ENCODE assay signal across 22 mouse cellular contexts in the genomic region with DNA sequence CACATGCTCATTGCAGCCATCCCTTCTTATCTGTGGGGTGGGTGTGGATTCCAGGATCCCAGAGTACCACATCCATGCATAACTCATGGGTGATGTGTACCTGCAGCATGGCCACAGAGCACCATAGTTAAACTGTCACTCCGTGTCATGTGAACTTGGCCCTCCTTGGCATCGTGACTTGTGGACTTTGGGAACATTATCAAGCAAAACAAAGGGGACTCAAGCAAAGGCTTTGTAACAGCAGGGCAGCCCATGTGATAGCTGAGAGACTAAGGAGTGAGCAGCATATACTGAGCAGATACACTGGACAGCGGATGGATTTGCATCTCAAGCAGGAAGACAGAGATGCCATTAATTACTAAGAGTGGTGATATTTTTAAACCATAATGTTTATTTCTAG.
DNase-seq lines count a peak whose midpoint lies in the region; ATAC-seq and TF ChIP-seq lines count a peak whose summit lies in the region.
"Had no signal": no experiment of that assay in that cellular context is flagged by ENCODE, and none has a peak within 500 bp of the region (broad histone marks: within the 10 kb centered on the region; RNA-seq: fewer than 3 reads in every experiment).

No protein-coding gene starts in this region.

- no peak overlapping the region for H3K4me3 ChIP-seq in kidney, embryonic 16.5 days (ENCODE audit: low read length)
- no peak overlapping the region for H3K4me3 ChIP-seq in embryonic facial prominence, embryonic 14.5 days (ENCODE audit: low read depth, low read length)
- no peak overlapping the region for H3K4me3 ChIP-seq in intestine, postnatal 0 days (ENCODE audit: low read depth, low read length)
- H3K4me3 ChIP-seq: embryonic facial prominence, embryonic 12.5 days; erythroblast, embryonic 14.5 days; forebrain, embryonic 10.5 days; gastrocnemius, adult 2 months; heart, embryonic 12.5 days; hindbrain, embryonic 10.5 days had no signal

- no peak overlapping the region for H3K27ac ChIP-seq in kidney, embryonic 16.5 days (ENCODE audit: low read length)
- H3K27ac ChIP-seq in embryonic facial prominence, embryonic 14.5 days (replicated peaks; ENCODE audit: low read depth, low read length) = peak overlapping the region; percentile 65; the same call in 1 of the 2 replicates
- H3K27ac ChIP-seq in intestine, postnatal 0 days (ENCODE audit: low read depth, low read length) = no peak overlapping the region
- H3K27ac ChIP-seq: embryonic facial prominence, embryonic 12.5 days; forebrain, embryonic 10.5 days; gastrocnemius, adult 2 months; hindbrain, embryonic 10.5 days; hindbrain, embryonic 14.5 days had no signal

- WGBS in kidney, embryonic 16.5 days = 73% methylated on average over 3 of the region's 3 CpGs
- WGBS in embryonic facial prominence, embryonic 14.5 days = 83% methylated on average over 3 of the region's 3 CpGs
- WGBS in intestine, postnatal 0 days = 44% methylated on average over 3 of the region's 3 CpGs

- peak; percentile 45 for DNase-seq in kidney, adult 18-20 months
- DNase-seq in kidney, postnatal 25 days = peak; percentile 42 to 54
- no peak for DNase-seq in kidney, postnatal 10 days
- DNase-seq in embryonic facial prominence, embryonic 14.5 days (ENCODE audit: low spot score) = no peak
- no peak for DNase-seq in cerebellum, postnatal 4 days (ENCODE audit: low spot score in 2 of 2)
- DNase-seq: adrenal gland, adult 8-10 months; adrenal gland, postnatal 36 days; cerebellum, adult 2 months; cerebellum, postnatal 10 days; embryo, embryonic 11 days; gastrocnemius, adult 2 months; gastrocnemius, postnatal 25 days had no signal

- no peak overlapping the region for H3K4me2 ChIP-seq in kidney, embryonic 16.5 days (replicated peaks; ENCODE audit: low read depth, low read length)
- H3K4me2 ChIP-seq in embryonic facial prominence, embryonic 14.5 days (ENCODE audit: low read depth, low read length) = no peak overlapping the region
- H3K4me2 ChIP-seq in intestine, postnatal 0 days (replicated peaks; ENCODE audit: low read depth) = no peak overlapping the region
- H3K4me2 ChIP-seq: embryonic facial prominence, embryonic 12.5 days; heart, embryonic 12.5 days; hindbrain, embryonic 14.5 days had no signal

- H3K4me1 ChIP-seq in kidney, embryonic 16.5 days (ENCODE audit: insufficient read depth, low read length) = peaks cover 16% of the 10 kb centered on the region
- peaks cover 36% of the 10 kb centered on the region for H3K4me1 ChIP-seq in embryonic facial prominence, embryonic 14.5 days (ENCODE audit: control insufficient read depth, insufficient read depth, low read length)
- H3K4me1 ChIP-seq in intestine, postnatal 0 days (replicated peaks; ENCODE audit: control insufficient read depth, insufficient read depth, low read length) = no peaks in the 10 kb centered on the region

- no peak overlapping the region for H3K9ac ChIP-seq in kidney, embryonic 16.5 days (replicated peaks; ENCODE audit: low read length)
- H3K9ac ChIP-seq in embryonic facial prominence, embryonic 14.5 days (ENCODE audit: low read depth, low read length) = no peak overlapping the region
- no peak overlapping the region for H3K9ac ChIP-seq in intestine, postnatal 0 days (ENCODE audit: low read depth, low read length)
- H3K9ac ChIP-seq: embryonic facial prominence, embryonic 12.5 days; heart, embryonic 12.5 days; hindbrain, embryonic 14.5 days had no signal

- no peaks in the 10 kb centered on the region for H3K9me3 ChIP-seq in kidney, embryonic 16.5 days (ENCODE audit: low read length)
- no peaks in the 10 kb centered on the region for H3K9me3 ChIP-seq in embryonic facial prominence, embryonic 14.5 days (ENCODE audit: control insufficient read depth, low read length)
- H3K9me3 ChIP-seq in intestine, postnatal 0 days (ENCODE audit: control insufficient read depth) = no peaks in the 10 kb centered on the region
- H3K9me3 ChIP-seq: embryonic facial prominence, embryonic 12.5 days; forebrain, embryonic 10.5 days; G1E; heart, embryonic 12.5 days; hindbrain, embryonic 10.5 days had no signal

- ATAC-seq in kidney, embryonic 16.5 days (ENCODE audit: low FRiP score, low TSS enrichment) = no peak
- ATAC-seq in embryonic facial prominence, embryonic 14.5 days (ENCODE audit: low read depth) = no peak
- peak; percentile 73 for ATAC-seq in intestine, postnatal 0 days
- ATAC-seq: forebrain, embryonic 14.5 days had no signal

- no peak for TF ChIP-seq CTCF in intestine, postnatal 0 days (IDR thresholded peaks at IDR 0.05; ENCODE audit: low read depth)

- H3K27me3 ChIP-seq in kidney, embryonic 16.5 days (ENCODE audit: insufficient read depth, low read length) = no peaks in the 10 kb centered on the region
- no peaks in the 10 kb centered on the region for H3K27me3 ChIP-seq in embryonic facial prominence, embryonic 14.5 days (replicated peaks; ENCODE audit: control insufficient read depth, insufficient read depth, low read length)
- H3K27me3 ChIP-seq in intestine, postnatal 0 days (replicated peaks; ENCODE audit: control insufficient read depth, insufficient read depth, low read length) = no peaks in the 10 kb centered on the region
- H3K27me3 ChIP-seq: embryonic facial prominence, embryonic 12.5 days; heart, embryonic 12.5 days had no signal

- H3K36me3 ChIP-seq in kidney, embryonic 16.5 days (ENCODE audit: insufficient read depth, low read length) = no peaks in the 10 kb centered on the region
- H3K36me3 ChIP-seq in embryonic facial prominence, embryonic 14.5 days (ENCODE audit: control insufficient read depth, insufficient read depth, low read length) = no peaks in the 10 kb centered on the region
- H3K36me3 ChIP-seq in intestine, postnatal 0 days (ENCODE audit: control insufficient read depth, insufficient read depth) = no peaks in the 10 kb centered on the region
- H3K36me3 ChIP-seq: embryonic facial prominence, embryonic 12.5 days; forebrain, embryonic 10.5 days; G1E; heart, embryonic 12.5 days; hindbrain, embryonic 10.5 days had no signal

Comparison
In these comparisons a context has a peak if more than half of its experiments do, and no peak if none do; other contexts are left out.
1. DNase-seq: peak in kidney, adult 18-20 months (single experiment) and kidney, postnatal 25 days (2 of 2); none in kidney, postnatal 10 days (single experiment), embryonic facial prominence, embryonic 14.5 days (single experiment) and cerebellum, postnatal 4 days (0 of 2).